8 mouse cellular contexts compared by ENCODE assay signal in the genomic region with DNA sequence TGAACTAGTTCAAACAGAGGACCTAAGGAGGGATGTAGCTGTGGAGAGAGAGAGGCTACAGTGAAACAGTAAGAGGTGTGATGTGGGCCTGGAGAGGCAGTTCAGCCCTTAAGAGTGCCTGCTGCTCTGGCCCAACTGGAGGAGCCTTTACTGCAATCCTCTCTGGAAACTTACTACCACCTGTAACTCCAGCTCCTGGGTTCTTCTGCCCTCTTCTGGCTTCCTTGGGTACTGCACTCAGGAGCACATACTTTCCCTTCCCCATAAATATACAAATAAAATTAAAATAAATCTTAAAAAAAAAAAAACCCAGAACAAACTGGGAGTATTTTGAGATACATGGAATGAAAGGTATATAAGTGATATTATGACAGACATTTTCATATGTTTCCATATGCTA. TPM values are rescaled to one million over a fixed set of nuclear protein-coding genes. Genes with fewer than 3 reads are reported as not detected.
DNase-seq lines count a peak whose midpoint lies in the region; ATAC-seq and TF ChIP-seq lines count a peak whose summit lies in the region.

No protein-coding gene starts in this region.

- peak; percentile 83 for TF ChIP-seq CTCF in layer of hippocampus, adult 2 months (conservative IDR thresholded peaks at IDR 0.05)

- no peak for ATAC-seq in hindbrain, embryonic 11.5 days (ENCODE audit: low FRiP score)
- no peak for ATAC-seq in hindbrain, embryonic 13.5 days (ENCODE audit: low FRiP score)
- ATAC-seq in erythroid progenitor cell, adult 5-6 weeks (replicated peaks; ENCODE audit: low FRiP score, poor library complexity, severe bottlenecking), result no peak

- H3K27ac ChIP-seq in hindbrain, embryonic 11.5 days (ENCODE audit: low read depth, low read length), result no peak overlapping the region
- no peak overlapping the region for H3K27ac ChIP-seq in hindbrain, embryonic 13.5 days
- no peak overlapping the region for H3K27ac ChIP-seq in layer of hippocampus, adult 2 months

- no peaks in the 10 kb centered on the region for H3K36me3 ChIP-seq in hindbrain, embryonic 11.5 days (ENCODE audit: control insufficient read depth, insufficient read depth, low read length)
- H3K36me3 ChIP-seq in hindbrain, embryonic 13.5 days, result no peaks in the 10 kb centered on the region

- H3K4me1 ChIP-seq in hindbrain, embryonic 11.5 days (replicated peaks; ENCODE audit: control insufficient read depth, insufficient read depth, low read length), result no peaks in the 10 kb centered on the region
- peaks cover 5% of the 10 kb centered on the region; the same call in 1 of the 2 replicates for H3K4me1 ChIP-seq in hindbrain, embryonic 13.5 days (replicated peaks)

- no peaks in the 10 kb centered on the region for H3K27me3 ChIP-seq in hindbrain, embryonic 11.5 days (ENCODE audit: control insufficient read depth, insufficient read depth, low read length)
- H3K27me3 ChIP-seq in hindbrain, embryonic 13.5 days, result no peaks in the 10 kb centered on the region

- DNase-seq in hindbrain, embryonic 11.5 days (ENCODE audit: low spot score), result peak; percentile 63
- peak; percentile 64 for DNase-seq in 416B (ENCODE audit: low read depth)
- DNase-seq in MEL-GATA-1-ER (ENCODE audit: extremely low read depth, low read depth), result peak; percentile 33
- DNase-seq in embryo, embryonic 10 days (ENCODE audit: low spot score), result peak; percentile 51
- DNase-seq in layer of hippocampus, adult 2 months (ENCODE audit: low spot score in 2 of 2), result peak in 1 of 2 experiments; percentile 41
- peak; percentile 16 for DNase-seq in ovary, postnatal 36 days (ENCODE audit: low spot score)

- no peaks in the 10 kb centered on the region for H3K9me3 ChIP-seq in hindbrain, embryonic 11.5 days (ENCODE audit: control insufficient read depth, low read length)
- H3K9me3 ChIP-seq in hindbrain, embryonic 13.5 days, result no peaks in the 10 kb centered on the region

- H3K9ac ChIP-seq in hindbrain, embryonic 11.5 days (ENCODE audit: low read depth, low read length), result no peak overlapping the region
- no peak overlapping the region for H3K9ac ChIP-seq in hindbrain, embryonic 13.5 days

- no peak overlapping the region for H3K4me2 ChIP-seq in hindbrain, embryonic 11.5 days (replicated peaks; ENCODE audit: low read depth, low read length)
- no peak overlapping the region for H3K4me2 ChIP-seq in hindbrain, embryonic 13.5 days

- H3K4me3 ChIP-seq in hindbrain, embryonic 11.5 days (ENCODE audit: low read depth, low read length), result no peak overlapping the region
- no peak overlapping the region for H3K4me3 ChIP-seq in hindbrain, embryonic 13.5 days
- H3K4me3 ChIP-seq in layer of hippocampus, adult 2 months, result no peak overlapping the region

RNA-seq across cellular contexts. Expression of gene Meis2, which starts 35.6 kb away (rescaled TPM):
- polyA plus RNA-seq in hindbrain, embryonic 11.5 days (2014; fragmentation: Nextera tagmentation; extraction: Ambion mirVana), result 121 and 142 TPM in 2 replicates
- polyA plus RNA-seq in hindbrain, embryonic 13.5 days (2015; fragmentation: Nextera tagmentation; extraction: Ambion mirVana), result 139 and 175 TPM in 2 replicates
- 10 to 100 TPM; 43.2 to 45.9 TPM for total RNA-seq in layer of hippocampus, adult 2 months (2021)
- total RNA-seq in erythroid progenitor cell, adult 5-6 weeks (2015; ENCODE audit: low replicate concordance), result not detected in 2 replicates
- not detected in 2 replicates for total RNA-seq in erythroid progenitor cell, adult 5-6 weeks (2017; ENCODE audit: low replicate concordance)

Comparison
In these comparisons a context has a peak if more than half of its experiments do, and no peak if none do; other contexts are left out.
1. RNA of gene Meis2, which starts 35.6 kb away (total RNA-seq): 43.2 to 45.9 TPM in layer of hippocampus, adult 2 months; not detected in erythroid progenitor cell, adult 5-6 weeks; every median in the first group is over 10 times any median in the second.